Mouse (Mus musculus) heart, embryonic 12.5 days (tissue): ENCODE data around the gene 4921504E06Rik. TPM values are rescaled to one million over a fixed set of nuclear protein-coding genes. Genes with fewer than 3 reads are reported as not detected.

Source experiments
- ATAC-seq: fragments of 200-750 bp; cut with Nextera tagmentation; 2 replicates; pipeline ENCODE4 v1.8.0; 2017; ENCODE audit warnings: moderate TSS enrichment, moderate library complexity; ENCODE audit not compliant: insufficient number of reproducible peaks, low FRiP score
- H3K27ac ChIP-seq: fragments of 300-500 bp; sonication (generic); 2 replicates; pipeline ENCODE4 v1.5.1; 2016; ENCODE audit warnings: mild to moderate bottlenecking, moderate library complexity; ENCODE audit not compliant: poor library complexity, severe bottlenecking
- H3K27me3 ChIP-seq: fragments of 300-500 bp; sonication (generic); replicated peaks from 2 replicates; pipeline ENCODE4 v1.6.1; 2016; ENCODE audit warnings: mild to moderate bottlenecking, moderate library complexity
- H3K36me3 ChIP-seq: fragments of 300-500 bp; sonication (generic); 2 replicates; pipeline ENCODE4 v1.6.1; 2016; ENCODE audit warnings: mild to moderate bottlenecking, moderate library complexity
- H3K4me1 ChIP-seq: fragments of 300-500 bp; sonication (generic); replicated peaks from 2 replicates; pipeline ENCODE4 v1.6.1; 2016; ENCODE audit warnings: mild to moderate bottlenecking
- H3K4me2 ChIP-seq: fragments of 300-500 bp; sonication (generic); 2 replicates; pipeline ENCODE4 v1.6.1; 2016; ENCODE audit warnings: mild to moderate bottlenecking, moderate library complexity
- H3K4me3 ChIP-seq: fragments of 300-500 bp; sonication (generic); 2 replicates; pipeline ENCODE4 v1.5.1; 2016; ENCODE audit warnings: mild to moderate bottlenecking
- H3K9ac ChIP-seq: fragments of 300-500 bp; sonication (generic); 2 replicates; pipeline ENCODE4 v1.6.1; 2016; ENCODE audit warnings: mild to moderate bottlenecking, moderate library complexity
- H3K9me3 ChIP-seq: fragments of 300-500 bp; sonication (generic); replicated peaks from 2 replicates; pipeline ENCODE4 v1.6.1; 2016; ENCODE audit warnings: mild to moderate bottlenecking, moderate library complexity
- WGBS: fragments of 180-500 bp; shearing (Covaris S2); methylation state at CpG from one replicate; pipeline ENCODE4 v1.1.7; 2016; 5-methylcytosine and 5-hydroxymethylcytosine counted together
- polyA plus RNA-seq: library from polyadenylated mRNA; unstranded; fragments of >200 nt; fragmentation: Nextera tagmentation; extraction: Ambion mirVana; gene quantifications from 2 replicates; pipeline ENCODE4 v1.2.1, GENCODE M21; 2016

The 4921504E06Rik gene
- polyA plus RNA-seq: not detected in 2 replicates

GRCm38 (mm10) chr2:19553821-19554592 lies at the start of gene 4921504E06Rik:
Gene 4921504E06Rik (minus strand): TSS chr2:19553914.
- Histone ChIP-seq H3K27me3 (no peaks in the 10 kb centered on the region), H3K9me3 (no peaks in the 10 kb centered on the region), H3K36me3 (no peaks in the 10 kb centered on the region), H3K27ac (peak within 1 kb of the TSS; percentile 98), H3K9ac (peak within 1 kb of the TSS; percentile 65; the same call in 1 of the 2 replicates), H3K4me1 (peaks cover 31% of the 10 kb centered on the region), H3K4me3 (peak within 1 kb of the TSS; percentile 49), H3K4me2 (peak within 1 kb of the TSS; percentile 76)
- WGBS: under 1% methylated on average over 26 of the region's 27 CpGs
- peak; percentile 93 for ATAC-seq

- Histone ChIP-seq H3K4me3 (no peak overlapping the region), H3K9me3 (no peaks in the 10 kb centered on the region), H3K27me3 (no peaks in the 10 kb centered on the region), H3K4me1 (no peaks in the 10 kb centered on the region), H3K9ac (no peak overlapping the region), H3K27ac (no peak overlapping the region), H3K36me3 (no peaks in the 10 kb centered on the region), H3K4me2 (no peak overlapping the region)
- ATAC-seq: no peak
- WGBS: 70% methylated on average over 3 of the region's 3 CpGs
Observed at GRCm38 (mm10) chr2:19601386-19601925, 47.7 kb upstream of the 4921504E06Rik start.

GRCm38 (mm10) chr2:19600860-19601259 lies 47.1 kb upstream of the 4921504E06Rik start:
- H3K4me3 ChIP-seq: no peak overlapping the region
- ATAC-seq: no peak
- H3K4me2 ChIP-seq: no peak overlapping the region
- H3K9me3 ChIP-seq: no peaks in the 10 kb centered on the region
- no peak overlapping the region for H3K9ac ChIP-seq
- H3K36me3 ChIP-seq: no peaks in the 10 kb centered on the region
- WGBS: 80% methylated on average over 5 of the region's 5 CpGs
- no peak overlapping the region for H3K27ac ChIP-seq
- H3K27me3 ChIP-seq: no peaks in the 10 kb centered on the region
- H3K4me1 ChIP-seq: no peaks in the 10 kb centered on the region

GRCm38 (mm10) chr2:19599801-19600200 lies 46.1 kb upstream of the 4921504E06Rik start:
- no peak for ATAC-seq
- no peak overlapping the region for H3K4me3 ChIP-seq
- H3K27ac ChIP-seq: no peak overlapping the region
- no peaks in the 10 kb centered on the region for H3K27me3 ChIP-seq
- no peaks in the 10 kb centered on the region for H3K9me3 ChIP-seq
- no peak overlapping the region for H3K4me2 ChIP-seq
- no peaks in the 10 kb centered on the region for H3K36me3 ChIP-seq
- no peak overlapping the region for H3K9ac ChIP-seq
- no peaks in the 10 kb centered on the region for H3K4me1 ChIP-seq
- WGBS: 70% methylated on average over 5 of the region's 5 CpGs

GRCm38 (mm10) chr2:19596988-19597387 lies 43.3 kb upstream of the 4921504E06Rik start:
- Histone ChIP-seq H3K4me1 (no peaks in the 10 kb centered on the region), H3K4me2 (no peak overlapping the region), H3K4me3 (no peak overlapping the region), H3K27me3 (no peaks in the 10 kb centered on the region), H3K9me3 (no peaks in the 10 kb centered on the region), H3K27ac (no peak overlapping the region), H3K9ac (no peak overlapping the region), H3K36me3 (no peaks in the 10 kb centered on the region)
- ATAC-seq: no peak

GRCm38 (mm10) chr2:19596426-19596825 lies 42.7 kb upstream of the 4921504E06Rik start:
- no peak for ATAC-seq
- no peak overlapping the region for H3K9ac ChIP-seq
- H3K27me3 ChIP-seq: no peaks in the 10 kb centered on the region
- no peak overlapping the region for H3K4me3 ChIP-seq
- no peak overlapping the region for H3K4me2 ChIP-seq
- 66% methylated on average over 2 of the region's 2 CpGs for WGBS
- H3K9me3 ChIP-seq: no peaks in the 10 kb centered on the region
- no peaks in the 10 kb centered on the region for H3K4me1 ChIP-seq
- H3K27ac ChIP-seq: no peak overlapping the region
- H3K36me3 ChIP-seq: no peaks in the 10 kb centered on the region

GRCm38 (mm10) chr2:19594856-19595255 lies 41.1 kb upstream of the 4921504E06Rik start:
- no peaks in the 10 kb centered on the region for H3K9me3 ChIP-seq
- no peak overlapping the region for H3K27ac ChIP-seq
- no peaks in the 10 kb centered on the region for H3K27me3 ChIP-seq
- no peak overlapping the region for H3K4me3 ChIP-seq
- H3K4me2 ChIP-seq: no peak overlapping the region
- no peaks in the 10 kb centered on the region for H3K4me1 ChIP-seq
- ATAC-seq: no peak
- H3K36me3 ChIP-seq: no peaks in the 10 kb centered on the region
- 68% methylated on average over 7 of the region's 7 CpGs for WGBS
- no peak overlapping the region for H3K9ac ChIP-seq

GRCm38 (mm10) chr2:19579846-19580245 lies 26.1 kb upstream of the 4921504E06Rik start:
- Histone ChIP-seq H3K9me3 (no peaks in the 10 kb centered on the region), H3K9ac (no peak overlapping the region), H3K4me1 (no peaks in the 10 kb centered on the region), H3K4me2 (no peak overlapping the region), H3K27ac (no peak overlapping the region), H3K4me3 (no peak overlapping the region), H3K36me3 (no peaks in the 10 kb centered on the region), H3K27me3 (no peaks in the 10 kb centered on the region)
- 80% methylated on average over 3 of the region's 3 CpGs for WGBS
- no peak for ATAC-seq

GRCm38 (mm10) chr2:19579180-19579579 lies 25.5 kb upstream of the 4921504E06Rik start:
- no peak overlapping the region for H3K4me2 ChIP-seq
- no peak overlapping the region for H3K4me3 ChIP-seq
- 77% methylated on average over 6 of the region's 6 CpGs for WGBS
- H3K9ac ChIP-seq: no peak overlapping the region
- no peaks in the 10 kb centered on the region for H3K9me3 ChIP-seq
- H3K36me3 ChIP-seq: no peaks in the 10 kb centered on the region
- H3K27me3 ChIP-seq: no peaks in the 10 kb centered on the region
- ATAC-seq: no peak
- no peaks in the 10 kb centered on the region for H3K4me1 ChIP-seq
- no peak overlapping the region for H3K27ac ChIP-seq

- Histone ChIP-seq H3K27me3 (0 out of 2 replicates have a peak, but pooled peaks cover 4% of the 10 kb centered on the region), H3K9me3 (no peaks in the 10 kb centered on the region), H3K4me1 (no peaks in the 10 kb centered on the region), H3K36me3 (no peaks in the 10 kb centered on the region), H3K4me3 (no peak overlapping the region), H3K27ac (no peak overlapping the region), H3K4me2 (no peak overlapping the region), H3K9ac (no peak overlapping the region)
- WGBS: 66% methylated on average over 5 of the region's 5 CpGs
- no peak for ATAC-seq
Observed at GRCm38 (mm10) chr2:19562114-19562829, 8.6 kb upstream of the 4921504E06Rik start.

- H3K4me2 ChIP-seq: no peak overlapping the region
- no peak for ATAC-seq
- no peaks in the 10 kb centered on the region for H3K4me1 ChIP-seq
- H3K36me3 ChIP-seq: no peaks in the 10 kb centered on the region
- H3K4me3 ChIP-seq: no peak overlapping the region
- 0 out of 2 replicates have a peak, but pooled peaks cover 4% of the 10 kb centered on the region for H3K27me3 ChIP-seq
- no peak overlapping the region for H3K27ac ChIP-seq
- 74% methylated on average over 2 of the region's 2 CpGs for WGBS
- H3K9ac ChIP-seq: no peak overlapping the region
- H3K9me3 ChIP-seq: no peaks in the 10 kb centered on the region
Observed at GRCm38 (mm10) chr2:19560654-19561053, 6.9 kb upstream of the 4921504E06Rik start.
